Mouse (Mus musculus) heart, postnatal 0 days (tissue): ENCODE results near the gene Pdap1. TPM values are rescaled to one million over a fixed set of nuclear protein-coding genes. Genes with fewer than 3 reads are reported as not detected.
A peak's percentile ranks its signal among the peaks of the same experiment; 100 is the strongest.

Experiments
- ATAC-seq: fragments of 200-750 bp; cut with Nextera tagmentation; 2 replicates; pipeline ENCODE4 v1.8.0; 2017; ENCODE audit warnings: low read depth, moderate number of reproducible peaks, moderate library complexity; ENCODE audit not compliant: insufficient read depth
- DNase-seq: peaks from one replicate; pipeline ENCODE4 v3.0.0-alpha.2; 2016; ENCODE audit warnings: low spot score
- H3K27ac ChIP-seq: fragments of 300-500 bp; sonication (generic); 2 replicates; pipeline ENCODE4 v1.5.1; 2014; ENCODE audit warnings: low read depth, mild to moderate bottlenecking
- H3K27me3 ChIP-seq: fragments of 300-500 bp; sonication (generic); 2 replicates; pipeline ENCODE4 v1.6.1; 2014; ENCODE audit warnings: low read length, mixed read lengths; ENCODE audit not compliant: control insufficient read depth, insufficient read depth
- H3K36me3 ChIP-seq: fragments of 300-500 bp; sonication (generic); replicated peaks from 2 replicates; pipeline ENCODE4 v1.6.1; 2014; ENCODE audit warnings: low read length, mixed read lengths; ENCODE audit not compliant: control insufficient read depth, insufficient read depth
- H3K4me1 ChIP-seq: fragments of 300-500 bp; sonication (generic); 2 replicates; pipeline ENCODE4 v1.6.1; 2014; ENCODE audit warnings: antibody characterized with exemption; ENCODE audit not compliant: control insufficient read depth, insufficient read depth
- H3K4me2 ChIP-seq: fragments of 300-500 bp; sonication (generic); 2 replicates; pipeline ENCODE4 v1.6.1; 2014; ENCODE audit warnings: low read depth, mild to moderate bottlenecking, low read length, moderate library complexity
- H3K4me3 ChIP-seq: fragments of 300-500 bp; sonication (generic); 2 replicates; pipeline ENCODE4 v1.5.1; 2014; ENCODE audit warnings: low read depth, low read length
- H3K9ac ChIP-seq: fragments of 300-500 bp; sonication (generic); replicated peaks from 2 replicates; pipeline ENCODE4 v1.6.1; 2014; ENCODE audit warnings: low read depth, low read length, mixed read lengths
- H3K9me3 ChIP-seq: fragments of 300-500 bp; sonication (generic); replicated peaks from 2 replicates; pipeline ENCODE4 v1.6.1; 2016; ENCODE audit warnings: low read length; ENCODE audit not compliant: control insufficient read depth
- CTCF ChIP-seq: IDR thresholded peaks from 2 replicates; pipeline ENCODE4 v1.5.1; 2016; ENCODE audit warnings: antibody characterized with exemption, control low read depth, low read depth
- EP300 ChIP-seq: IDR thresholded peaks from 2 replicates; pipeline ENCODE4 v1.6.1; 2016; ENCODE audit warnings: antibody characterized with exemption, low read depth
- WGBS: fragments of 180-500 bp; shearing (Covaris S2); extraction: QIAGEN DNeasy Blood & Tissue Kit; methylation state at CpG from one replicate; pipeline ENCODE4 v1.1.7; 2014; 5-methylcytosine and 5-hydroxymethylcytosine counted together
- polyA plus RNA-seq: library from polyadenylated mRNA; unstranded; fragments of >200 nt; fragmentation: Nextera tagmentation; extraction: Ambion mirVana; gene quantifications from 2 replicates; pipeline ENCODE4 v1.2.1, GENCODE M21; 2015
- total RNA-seq: library from RNA; depleted of rRNA; stranded (reverse); fragments of >200 nt; gene quantifications from 2 replicates; pipeline ENCODE4 v1.2.3, GENCODE M21; 2014; ENCODE audit warnings: low replicate concordance

The Pdap1 gene
- total and polyA plus RNA-seq, 2 experiments from 2014 or later: 15.9 to 58.0 TPM

- WGBS: 87% methylated on average over 10 of the region's 10 CpGs
- ATAC-seq (no peak), DNase-seq (no peak)
- no peak overlapping the region for H3K4me2 ChIP-seq
- H3K27ac ChIP-seq: no peak overlapping the region
- no peaks in the 10 kb centered on the region for H3K9me3 ChIP-seq
- peaks cover 91% of the 10 kb centered on the region for H3K36me3 ChIP-seq
- H3K27me3 ChIP-seq: no peaks in the 10 kb centered on the region
- TF ChIP-seq CTCF (no peak), EP300 (no peak)
- H3K4me3 ChIP-seq: no peak overlapping the region
- no peaks in the 10 kb centered on the region for H3K4me1 ChIP-seq
- H3K9ac ChIP-seq: no peak overlapping the region
Measured at GRCm38 (mm10) chr5:145098340-145098821, 41.7 kb downstream of the Pdap1 start.

- no peak for TF ChIP-seq EP300
- no peak for TF ChIP-seq CTCF
- H3K4me3 ChIP-seq: no peak overlapping the region
- WGBS: 78% methylated on average over 4 of the region's 4 CpGs
- H3K9ac ChIP-seq: no peak overlapping the region
- ATAC-seq: no peak
- no peak overlapping the region for H3K4me2 ChIP-seq
- H3K27ac ChIP-seq: no peak overlapping the region
- no peaks in the 10 kb centered on the region for H3K4me1 ChIP-seq
- H3K36me3 ChIP-seq: peaks cover 90% of the 10 kb centered on the region
- H3K9me3 ChIP-seq: no peaks in the 10 kb centered on the region
- DNase-seq: no peak
- no peaks in the 10 kb centered on the region for H3K27me3 ChIP-seq
Measured at GRCm38 (mm10) chr5:145096195-145096594, 43.8 kb downstream of the Pdap1 start.

GRCm38 (mm10) chr5:145089878-145090277 lies 50.2 kb downstream of the Pdap1 start:
- Histone ChIP-seq H3K27ac (no peak overlapping the region), H3K36me3 (peaks cover 33% of the 10 kb centered on the region), H3K27me3 (no peaks in the 10 kb centered on the region), H3K9ac (no peak overlapping the region), H3K4me1 (peaks cover 1% of the 10 kb centered on the region; the same call in 1 of the 2 replicates), H3K4me3 (no peak overlapping the region), H3K9me3 (no peaks in the 10 kb centered on the region), H3K4me2 (no peak overlapping the region)
- DNase-seq (no peak), ATAC-seq (no peak)
- WGBS: 76% methylated on average over 3 of the region's 3 CpGs
- TF ChIP-seq CTCF: no peak
- no peak for TF ChIP-seq EP300

- TF ChIP-seq EP300: no peak
- TF ChIP-seq CTCF: no peak
- Histone ChIP-seq H3K4me1 (peaks cover 9% of the 10 kb centered on the region), H3K9me3 (no peaks in the 10 kb centered on the region), H3K27ac (no peak overlapping the region), H3K4me2 (no peak overlapping the region), H3K4me3 (no peak overlapping the region), H3K36me3 (peaks cover 24% of the 10 kb centered on the region), H3K9ac (no peak overlapping the region), H3K27me3 (no peaks in the 10 kb centered on the region)
- ATAC-seq (no peak), DNase-seq (no peak)
- 97% methylated on average over 2 of the region's 2 CpGs for WGBS
Measured at GRCm38 (mm10) chr5:145088186-145088585, 51.9 kb downstream of the Pdap1 start.

GRCm38 (mm10) chr5:145084822-145085221 lies 55.2 kb downstream of the Pdap1 start:
- Histone ChIP-seq H3K36me3 (0 out of 2 replicates have a peak, but pooled peaks cover 4% of the 10 kb centered on the region), H3K4me3 (peak overlapping the region; percentile 91), H3K9me3 (no peaks in the 10 kb centered on the region), H3K27ac (no peak overlapping the region), H3K4me1 (peaks cover 9% of the 10 kb centered on the region), H3K27me3 (no peaks in the 10 kb centered on the region), H3K9ac (peak overlapping the region; percentile 88), H3K4me2 (peak overlapping the region; percentile 98)
- no peak for TF ChIP-seq CTCF
- no peak for TF ChIP-seq EP300
- DNase-seq (no peak), ATAC-seq (no peak)
- WGBS: 49% methylated on average over 2 of the region's 2 CpGs
